Mouse (Mus musculus) CD4-positive, CD25-positive, alpha-beta regulatory T cell (primary cell): ENCODE measurements around the gene Enoph1. TPM values are rescaled to one million over a fixed set of nuclear protein-coding genes. Genes with fewer than 3 reads are reported as not detected.

Source experiments
- polyA plus RNA-seq: library from polyadenylated mRNA; unstranded; fragments of 100-300 nt; shearing (Covaris generic); gene quantifications from one replicate; pipeline ENCODE4 v1.2.1, GENCODE M21; 2017

The Enoph1 gene
- 31.3 TPM for polyA plus RNA-seq

GRCm38 (mm10) chr5:100039602-100040142 is at the start of gene Enoph1, which contains the start of gene Hnrnpdl:
Enoph1 (plus strand) TSS chr5:100039985.
Hnrnpdl (minus strand) TSS chr5:100039664.

Other genes with a start within 250 kb of the Enoph1 start
- 0.37 TPM for gene Vamp9, start 133.7 kb upstream of the Enoph1 start, polyA plus RNA-seq
- gene Hnrnpd, start 61.0 kb upstream of the Enoph1 start, polyA plus RNA-seq = 466 TPM
- gene 4930524J08Rik, start 60.9 kb upstream of the Enoph1 start, polyA plus RNA-seq = 0.51 TPM
- 168 TPM for gene Hnrnpdl, start 321 bp upstream of the Enoph1 start, polyA plus RNA-seq
- 0.06 TPM for gene Tmem150c, start 119.8 kb downstream of the Enoph1 start, polyA plus RNA-seq